Mouse (Mus musculus): ENCODE results near the gene Nop16. TPM values are rescaled to one million over a fixed set of nuclear protein-coding genes. Genes with fewer than 3 reads are reported as not detected.

The Nop16 gene
- polyA plus RNA-seq, 1 experiment from 2014 or later, result 91.5 TPM

GRCm38 (mm10) chr13:54548036-54548435 lies 41.9 kb downstream of the Nop16 start:
- ATAC-seq (ENCODE audit: low FRiP score, low read depth), result no peak
- H3K4me1 ChIP-seq, result no peaks in the 10 kb centered on the region
- H3K9ac ChIP-seq, result no peak overlapping the region
- H3K36me3 ChIP-seq, result peaks cover 68% of the 10 kb centered on the region
- no peaks in the 10 kb centered on the region for H3K27me3 ChIP-seq
- H3K4me3 ChIP-seq, result no peak overlapping the region
- H3K9me3 ChIP-seq, result no peaks in the 10 kb centered on the region
- no peak overlapping the region for H3K4me2 ChIP-seq (replicated peaks)
- WGBS, result 81% methylated on average over 7 of the region's 7 CpGs
- H3K27ac ChIP-seq, result no peak overlapping the region

Small RNA genes within 50 kb of the gene (microRNA-seq; reads per million reads assigned to microRNA genes)
- not detected for gene Gm24195

Other genes with a start within 250 kb of the Nop16 start
- 3.8 and 4.0 TPM in 2 replicates for gene Cplx2, start 218.7 kb downstream of the Nop16 start, polyA plus RNA-seq (2015; fragmentation: Nextera tagmentation; extraction: Ambion mirVana)
- gene Thoc3, start 121.2 kb downstream of the Nop16 start, polyA plus RNA-seq (2015; fragmentation: Nextera tagmentation; extraction: Ambion mirVana), result 131 and 142 TPM in 2 replicates
- gene Simc1, start 86.3 kb downstream of the Nop16 start, polyA plus RNA-seq (2015; fragmentation: Nextera tagmentation; extraction: Ambion mirVana), result 16.2 and 17.4 TPM in 2 replicates
- 150 and 156 TPM in 2 replicates for gene 4833439L19Rik, start 24.7 kb downstream of the Nop16 start, polyA plus RNA-seq (2015; fragmentation: Nextera tagmentation; extraction: Ambion mirVana)
- 33.6 and 39.5 TPM in 2 replicates for gene Arl10, start 15.1 kb downstream of the Nop16 start, polyA plus RNA-seq (2015; fragmentation: Nextera tagmentation; extraction: Ambion mirVana)
- gene Higd2a, start 117 bp upstream of the Nop16 start, polyA plus RNA-seq (2015; fragmentation: Nextera tagmentation; extraction: Ambion mirVana), result 165 and 168 TPM in 2 replicates
- gene Cltb, start 21.3 kb upstream of the Nop16 start, polyA plus RNA-seq (2015; fragmentation: Nextera tagmentation; extraction: Ambion mirVana), result 30.3 and 31.2 TPM in 2 replicates
- gene Faf2, start 31.7 kb upstream of the Nop16 start, polyA plus RNA-seq (2015; fragmentation: Nextera tagmentation; extraction: Ambion mirVana), result 85.8 and 90.0 TPM in 2 replicates
- gene Rnf44, start 103.8 kb upstream of the Nop16 start, polyA plus RNA-seq (2015; fragmentation: Nextera tagmentation; extraction: Ambion mirVana), result 57.3 and 60.4 TPM in 2 replicates
- gene Cdhr2, start 111.4 kb upstream of the Nop16 start, polyA plus RNA-seq (2015; fragmentation: Nextera tagmentation; extraction: Ambion mirVana), result 0.05 TPM in 2 replicates
- gene Gprin1, start 159.8 kb upstream of the Nop16 start, polyA plus RNA-seq (2015; fragmentation: Nextera tagmentation; extraction: Ambion mirVana), result 0.15 and 0.20 TPM in 2 replicates
- gene Sncb, start 176.5 kb upstream of the Nop16 start, polyA plus RNA-seq (2015; fragmentation: Nextera tagmentation; extraction: Ambion mirVana), result not detected in 2 replicates
- gene Eif4e1b, start 193.9 kb upstream of the Nop16 start, polyA plus RNA-seq (2015; fragmentation: Nextera tagmentation; extraction: Ambion mirVana), result not detected in 2 replicates
- gene Tspan17, start 199.3 kb upstream of the Nop16 start, polyA plus RNA-seq (2015; fragmentation: Nextera tagmentation; extraction: Ambion mirVana), result 4.7 and 4.9 TPM in 2 replicates

Measured in limb, embryonic 13.5 days (tissue).